Mouse (Mus musculus): ENCODE results near the gene Ifi207.
"Not testable (repeated sequence)": the region's sequence is repeated elsewhere in the genome, so short reads cannot be mapped to it uniquely, and the experiment has no call there.

The Ifi207 gene

DNA sequence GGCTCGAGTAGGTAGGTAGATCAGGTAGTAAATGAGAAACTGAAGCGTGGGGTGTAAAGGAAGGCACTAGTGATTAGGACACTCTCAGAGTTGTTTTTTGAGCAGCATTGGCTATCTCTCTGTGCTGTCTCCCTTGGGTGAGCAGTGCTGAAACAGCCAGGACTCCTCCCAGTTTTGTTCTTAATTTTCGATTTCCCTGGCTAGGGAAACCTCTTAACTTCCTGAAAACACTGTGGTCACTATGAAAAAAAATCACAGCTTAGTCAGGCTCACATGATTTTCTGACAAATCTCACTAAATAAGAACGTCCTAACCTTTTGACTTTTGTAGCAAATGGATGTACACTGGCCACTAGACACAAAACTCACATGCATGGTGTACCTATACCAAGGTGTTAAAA is at the start of gene Ifi207:
Gene Ifi207 (minus strand): TSS at position 92 of the 400 bp plus-strand sequence.
- peak; percentile 70 for DNase-seq (ENCODE audit: low read depth)

DNA sequence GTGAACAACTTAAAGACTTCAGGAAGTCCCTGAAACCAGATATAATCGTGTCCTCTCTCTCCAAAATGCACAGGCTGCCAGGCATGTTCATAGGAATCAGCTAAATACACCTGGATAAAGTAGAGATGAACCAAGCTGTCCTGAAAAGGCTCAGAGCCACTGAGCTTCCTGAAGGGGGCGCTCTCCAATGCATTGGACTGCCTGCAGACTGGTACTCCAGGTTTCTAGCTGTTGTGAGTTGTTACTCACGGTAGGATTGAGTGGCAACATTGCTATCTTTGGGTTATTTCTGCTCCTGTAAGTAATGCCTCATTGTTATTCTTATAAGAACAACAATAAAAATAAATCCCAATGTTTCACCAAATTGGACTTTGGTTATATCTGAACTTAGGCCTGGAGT is 31.9 kb upstream of the Ifi207 start:
- not testable (repeated sequence) for DNase-seq (ENCODE audit: low read depth)

DNA sequence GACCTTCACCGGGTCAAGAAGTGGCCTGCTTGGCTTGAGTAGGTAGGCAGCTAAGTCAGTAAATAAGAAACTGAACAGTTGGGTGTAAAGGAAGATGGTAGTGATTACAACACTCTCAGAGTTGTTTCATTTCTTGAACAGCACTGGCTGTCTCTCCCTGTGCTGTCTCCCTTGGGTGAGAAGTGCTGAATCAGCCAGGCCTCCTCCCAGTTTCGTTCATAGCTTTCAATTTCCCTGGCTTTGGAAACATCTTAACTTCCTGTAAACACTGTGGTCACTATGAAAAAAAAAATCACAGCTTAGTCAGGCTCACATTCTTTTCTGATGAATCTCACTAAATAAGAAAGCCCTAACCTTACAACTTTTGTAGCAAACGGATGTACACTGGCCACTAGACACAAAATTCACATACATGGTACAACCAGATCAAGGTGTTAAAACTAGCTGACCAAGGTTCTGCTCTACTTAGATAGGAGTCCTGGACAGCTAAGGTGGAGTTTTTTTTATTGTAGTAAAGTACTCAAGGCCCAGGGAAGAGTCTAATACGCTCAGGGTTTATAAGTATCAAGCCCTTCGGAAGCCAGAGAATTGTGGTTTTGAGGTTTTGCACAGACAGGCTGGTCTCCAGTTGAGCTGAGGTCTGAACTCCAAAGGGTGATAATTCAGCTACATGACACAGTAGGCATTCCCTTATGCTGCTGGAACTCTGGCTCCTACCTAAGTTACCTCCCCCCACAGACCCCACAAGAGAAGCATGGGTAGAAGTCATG is 25.5 kb upstream of the Ifi207 start, which contains the start of gene Ifi204:
Gene Ifi204 (minus strand): TSS at position 96 of the 770 bp plus-strand sequence.
- DNase-seq (ENCODE audit: low read depth): peak; percentile 91

DNA sequence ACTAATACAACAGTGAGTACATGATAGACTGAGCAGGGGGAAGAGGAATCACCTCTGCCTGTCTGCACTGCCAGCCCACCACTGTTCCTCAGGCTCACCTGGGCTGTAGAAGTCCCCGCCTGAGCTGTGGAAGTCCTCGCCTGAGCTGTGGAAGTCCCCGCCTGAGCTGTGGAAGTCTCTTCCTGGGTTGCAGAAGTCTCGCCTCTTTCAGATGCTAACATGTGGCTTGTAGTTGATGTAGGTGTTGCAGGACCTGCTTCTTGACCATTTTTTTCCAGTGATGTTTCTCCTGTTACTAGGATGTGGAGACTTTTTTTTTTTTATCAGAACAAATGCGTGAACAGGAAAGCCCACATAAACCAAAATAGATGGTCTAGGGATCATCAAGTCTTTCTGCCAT is 18.5 kb upstream of the Ifi207 start:
- DNase-seq (ENCODE audit: low read depth): not testable (repeated sequence)

DNA sequence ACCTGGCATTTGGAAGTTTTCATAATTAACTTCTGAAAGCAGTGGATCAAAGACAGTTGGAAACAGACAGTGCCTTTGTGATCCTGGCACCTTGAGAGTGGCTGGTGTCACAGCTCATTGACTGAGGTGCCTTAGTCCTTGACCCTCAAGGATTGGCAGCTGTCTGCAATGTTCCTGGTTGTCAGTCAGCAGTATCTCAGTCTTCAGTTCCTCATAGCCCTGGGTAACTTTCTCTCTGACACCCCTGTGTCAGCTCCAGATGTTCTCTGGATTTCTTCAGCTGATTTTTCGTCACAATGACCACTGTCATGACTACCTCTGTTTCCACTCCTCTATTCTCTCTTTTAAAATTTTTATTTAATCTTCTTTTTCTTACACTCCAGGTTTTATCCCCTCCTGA is 715 bp upstream of the Ifi207 start:
- DNase-seq (ENCODE audit: low read depth): no peak

DNA sequence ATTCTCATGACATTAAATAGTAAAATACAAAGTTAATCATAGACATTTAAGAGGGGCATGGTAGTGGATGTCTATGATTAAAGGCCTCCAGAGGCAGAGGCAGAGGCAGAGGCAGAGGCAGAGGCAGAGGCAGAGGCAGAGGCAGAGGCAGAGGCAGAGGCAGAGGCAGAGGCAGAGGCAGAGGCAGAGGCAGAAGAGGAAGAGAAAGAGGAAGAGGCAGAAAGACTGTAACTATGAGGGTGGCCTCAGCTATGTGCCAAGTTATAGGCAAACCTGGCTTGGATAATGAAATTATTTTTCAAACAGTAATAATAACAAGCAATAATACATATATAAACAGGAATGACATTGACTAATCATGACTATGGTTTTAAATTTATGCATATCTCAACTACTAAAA is 1.0 kb downstream of the Ifi207 start:
- no peak for DNase-seq (ENCODE audit: low read depth)

DNA sequence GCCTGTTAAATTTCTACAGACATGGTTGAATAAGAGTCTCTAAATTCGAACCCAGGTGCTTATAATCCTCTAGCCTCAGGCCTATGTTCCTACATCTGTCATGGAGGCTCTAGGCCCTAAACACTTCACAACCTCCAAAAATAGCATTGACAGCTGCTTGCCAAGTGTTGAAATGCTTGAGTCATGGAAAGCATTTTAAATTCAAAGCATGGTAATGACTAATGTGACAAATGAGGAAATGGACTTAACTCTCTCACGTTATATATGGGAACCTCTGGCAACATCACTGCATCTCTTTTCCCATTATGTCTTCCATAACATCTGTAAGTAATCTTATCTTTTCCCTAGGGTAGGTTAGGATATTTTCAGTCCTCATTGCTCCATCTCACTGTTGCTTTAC is 4.6 kb downstream of the Ifi207 start:
- DNase-seq (ENCODE audit: low read depth): peak; percentile 90

DNA sequence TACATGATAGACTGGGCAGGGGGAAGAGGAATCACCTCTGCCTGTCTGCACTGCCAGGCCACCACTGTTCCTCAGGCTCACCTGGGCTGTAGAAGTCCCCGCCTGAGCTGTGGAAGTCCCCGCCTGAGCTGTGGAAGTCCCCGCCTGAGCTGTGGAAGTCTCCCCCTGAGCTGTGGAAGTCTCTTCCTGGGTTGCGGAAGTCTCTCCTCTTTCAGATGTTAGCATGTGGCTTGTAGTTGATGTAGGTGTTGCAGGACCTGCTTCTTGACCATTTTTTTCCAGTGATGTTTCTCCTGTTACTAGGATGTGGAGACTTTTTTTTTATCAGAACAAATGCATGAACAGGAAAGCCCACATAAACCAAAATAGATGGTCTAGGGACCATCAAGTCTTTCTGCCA is 6.5 kb downstream of the Ifi207 start:
- DNase-seq (ENCODE audit: low read depth): not testable (repeated sequence)

DNA sequence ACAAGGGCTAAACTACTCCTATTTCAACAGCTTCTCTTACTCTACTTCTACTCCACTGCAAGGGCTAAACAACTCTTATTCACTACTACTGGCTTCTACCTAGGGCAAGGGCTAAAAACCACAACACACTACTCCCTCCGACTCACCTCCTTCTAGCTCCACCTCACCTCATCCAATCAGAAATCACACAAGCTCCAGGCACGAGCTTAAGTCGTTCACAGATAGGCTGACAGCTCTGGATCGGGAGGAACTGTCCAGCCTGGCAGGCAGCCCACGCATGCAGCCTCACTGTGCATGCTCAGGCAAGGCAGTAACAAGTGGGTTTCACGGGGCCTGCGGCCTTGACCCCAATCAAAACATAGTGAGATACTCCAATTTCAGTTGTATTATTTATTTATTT is 8.3 kb downstream of the Ifi207 start:
- peak; percentile 42 for DNase-seq (ENCODE audit: low read depth)

DNA sequence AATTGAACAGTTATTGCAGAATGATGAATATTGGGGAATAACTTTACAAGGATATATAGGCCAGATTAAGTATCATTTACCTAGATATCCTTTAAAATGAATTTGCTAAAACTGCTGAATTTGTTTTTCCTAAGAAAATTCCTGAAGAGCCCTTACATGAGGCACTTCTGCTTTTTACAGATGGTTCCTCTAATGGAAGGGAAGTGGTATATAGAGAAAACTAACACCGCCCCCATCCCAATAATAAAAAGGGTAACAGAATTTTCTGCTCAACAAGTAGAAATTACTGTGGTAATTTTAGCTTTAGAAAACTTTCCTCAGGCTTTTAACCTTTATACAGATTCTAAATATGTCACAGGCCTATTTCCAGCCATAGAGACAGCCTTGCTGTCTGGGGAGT is 47.3 kb downstream of the Ifi207 start:
- no peak for DNase-seq (ENCODE audit: low read depth)

DNA sequence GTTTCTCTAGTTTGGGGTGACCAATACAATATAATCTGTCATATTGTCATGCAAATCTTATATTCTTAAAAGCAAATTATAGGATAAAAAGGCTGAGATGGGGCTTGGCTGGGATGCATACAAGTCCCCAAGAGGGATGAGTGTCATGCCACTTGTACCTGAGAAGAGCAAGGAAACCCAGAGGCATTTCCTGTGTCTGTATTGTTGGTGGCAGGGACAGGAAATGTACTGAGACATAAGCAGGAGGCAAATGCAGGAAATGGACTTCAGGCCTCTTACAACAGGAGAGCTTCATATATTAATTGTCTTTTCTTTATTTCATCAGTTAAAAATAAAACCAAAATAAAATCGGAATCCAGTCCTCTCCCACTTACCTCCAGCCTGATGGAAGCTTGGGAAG is 62.9 kb downstream of the Ifi207 start:
- not testable (repeated sequence) for DNase-seq (ENCODE audit: low read depth)

DNA sequence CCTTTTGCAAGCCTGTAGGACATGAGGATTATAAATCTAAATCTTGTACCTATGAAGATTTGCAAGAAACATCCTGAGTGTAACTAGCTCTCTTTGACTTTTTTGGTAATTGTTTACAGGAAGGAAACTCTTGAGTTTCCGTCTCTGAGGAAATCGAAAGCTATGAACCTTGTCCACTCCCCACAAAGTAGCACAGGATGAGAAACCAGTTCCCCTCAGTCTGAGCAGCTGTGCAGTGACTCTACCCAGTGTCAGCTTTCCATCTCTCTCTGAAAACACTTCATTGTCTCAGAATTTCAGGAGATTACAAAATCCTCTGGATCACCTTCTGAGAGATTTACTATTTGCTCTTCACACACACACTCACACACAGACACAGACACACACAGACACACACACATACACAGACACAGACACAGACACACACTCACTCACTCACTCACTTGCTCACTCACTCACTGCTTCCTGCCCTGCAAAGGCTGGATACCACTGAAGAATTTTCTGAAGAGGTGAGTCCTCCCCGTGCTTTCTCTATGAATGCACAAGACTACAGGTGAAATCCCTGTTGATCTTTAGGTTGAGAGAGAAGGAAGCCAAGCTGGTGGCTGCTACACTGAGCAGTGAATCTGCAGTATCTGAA is 68.0 kb downstream of the Ifi207 start, which contains the start of gene Ifi208:
Gene Ifi208 (plus strand): TSS at position 218 of the 640 bp plus-strand sequence.
- not testable (repeated sequence) for DNase-seq (ENCODE audit: low read depth)
